Mouse (Mus musculus): ENCODE results near the gene Cd79a. TPM values are rescaled to one million over a fixed set of nuclear protein-coding genes. Genes with fewer than 3 reads are reported as not detected.

The Cd79a gene
- total RNA-seq, 1 experiment: 1.3 TPM

- in situ Hi-C loops (cut with MboI; ENCODE audit: low sequenced_read_pairs in 2 of 2, unreplicated experiment in 2 of 2): no loop called here
- H3K36me3 ChIP-seq (ENCODE audit: control insufficient read depth, insufficient read depth, low read length, poor library complexity, severe bottlenecking): no peaks in the 10 kb centered on the region
- no peaks in the 10 kb centered on the region for H3K9me3 ChIP-seq (ENCODE audit: control insufficient read depth, insufficient read depth, low read depth, low read length)
- no peak for DNase-seq (ENCODE audit: low read depth, low spot score)
- H3K4me3 ChIP-seq (ENCODE audit: insufficient read depth in 1 of 2, low read depth in 1 of 2, low read length in 2 of 2, poor library complexity in 1 of 2, severe bottlenecking in 1 of 2): no peak overlapping the region
- no peak overlapping the region for H3K27ac ChIP-seq (ENCODE audit: insufficient read depth, low read depth, low read length, poor library complexity, severe bottlenecking)
- H3K4me1 ChIP-seq (ENCODE audit: control insufficient read depth in 2 of 2, insufficient read depth in 2 of 2, low read length in 2 of 2, poor library complexity in 1 of 2): peaks cover 0 to 12% of the 10 kb centered on the region in 2 experiments; a peak in 2 of 4 replicates
- no peak overlapping the region for H3K9ac ChIP-seq (ENCODE audit: insufficient read depth, low read depth, low read length, poor library complexity, severe bottlenecking)
- TF ChIP-seq MAFK (IDR thresholded peaks at IDR 0.05; ENCODE audit: insufficient read depth, low read depth, low read length) (no peak), ZNF384 (IDR thresholded peaks at IDR 0.05; ENCODE audit: low read depth, low read length) (no peak), CHD2 (IDR thresholded peaks at IDR 0.05; ENCODE audit: low read depth, low read length) (no peak), HCFC1 (IDR thresholded peaks at IDR 0.05; ENCODE audit: borderline replicate concordance, insufficient read depth, low read length) (no peak), ZC3H11A (IDR thresholded peaks at IDR 0.05; ENCODE audit: borderline replicate concordance, low read depth, low read length) (no peak)
Measured at GRCm38 (mm10) chr7:24859234-24859633, 37.9 kb upstream of the Cd79a start.

GRCm38 (mm10) chr7:24861913-24862312, 35.3 kb upstream of the Cd79a start, which contains the start of gene Gm9844:
Gene Gm9844, plus strand, starts transcription at chr7:24862213.
- Histone ChIP-seq H3K4me1 (ENCODE audit: control insufficient read depth in 2 of 2, insufficient read depth in 2 of 2, low read length in 2 of 2, poor library complexity in 1 of 2) (peaks cover 0 to 5% of the 10 kb centered on the region in 2 experiments; a peak in 2 of 4 replicates), H3K27ac (ENCODE audit: insufficient read depth, low read depth, low read length, poor library complexity, severe bottlenecking) (no peak within 1 kb of the TSS), H3K9me3 (ENCODE audit: control insufficient read depth, insufficient read depth, low read depth, low read length) (no peaks in the 10 kb centered on the region), H3K36me3 (ENCODE audit: control insufficient read depth, insufficient read depth, low read length, poor library complexity, severe bottlenecking) (no peaks in the 10 kb centered on the region), H3K9ac (ENCODE audit: insufficient read depth, low read depth, low read length, poor library complexity, severe bottlenecking) (no peak within 1 kb of the TSS), H3K4me3 (ENCODE audit: insufficient read depth in 1 of 2, low read depth in 1 of 2, low read length in 2 of 2, poor library complexity in 1 of 2, severe bottlenecking in 1 of 2) (no peak within 1 kb of the TSS)
- no peak for TF ChIP-seq CHD2 (IDR thresholded peaks at IDR 0.05; ENCODE audit: low read depth, low read length)
- TF ChIP-seq HCFC1 (IDR thresholded peaks at IDR 0.05; ENCODE audit: borderline replicate concordance, insufficient read depth, low read length): no peak
- TF ChIP-seq MAFK (IDR thresholded peaks at IDR 0.05; ENCODE audit: insufficient read depth, low read depth, low read length): no peak
- no peak for DNase-seq (ENCODE audit: low read depth, low spot score)
- in situ Hi-C loops (cut with MboI; ENCODE audit: low sequenced_read_pairs in 2 of 2, unreplicated experiment in 2 of 2): no loop called here

GRCm38 (mm10) chr7:24862853-24863252, 34.3 kb upstream of the Cd79a start:
- H3K36me3 ChIP-seq (ENCODE audit: control insufficient read depth, insufficient read depth, low read length, poor library complexity, severe bottlenecking): no peaks in the 10 kb centered on the region
- no peak overlapping the region for H3K27ac ChIP-seq (ENCODE audit: insufficient read depth, low read depth, low read length, poor library complexity, severe bottlenecking)
- in situ Hi-C loops (cut with MboI; ENCODE audit: low sequenced_read_pairs in 2 of 2, unreplicated experiment in 2 of 2): no loop called here
- H3K4me3 ChIP-seq (ENCODE audit: insufficient read depth in 1 of 2, low read depth in 1 of 2, low read length in 2 of 2, poor library complexity in 1 of 2, severe bottlenecking in 1 of 2): no peak overlapping the region
- H3K9ac ChIP-seq (ENCODE audit: insufficient read depth, low read depth, low read length, poor library complexity, severe bottlenecking): no peak overlapping the region
- no peaks in the 10 kb centered on the region for H3K4me1 ChIP-seq (ENCODE audit: control insufficient read depth in 2 of 2, insufficient read depth in 2 of 2, low read length in 2 of 2, poor library complexity in 1 of 2)
- no peak for DNase-seq (ENCODE audit: low read depth, low spot score)
- no peaks in the 10 kb centered on the region for H3K9me3 ChIP-seq (ENCODE audit: control insufficient read depth, insufficient read depth, low read depth, low read length)
- no peak for TF ChIP-seq CHD2 (IDR thresholded peaks at IDR 0.05; ENCODE audit: low read depth, low read length)
- TF ChIP-seq MAFK (IDR thresholded peaks at IDR 0.05; ENCODE audit: insufficient read depth, low read depth, low read length): no peak
- TF ChIP-seq HCFC1 (IDR thresholded peaks at IDR 0.05; ENCODE audit: borderline replicate concordance, insufficient read depth, low read length): no peak
- TF ChIP-seq ZNF384 (IDR thresholded peaks at IDR 0.05; ENCODE audit: low read depth, low read length): no peak
- TF ChIP-seq ZC3H11A (IDR thresholded peaks at IDR 0.05; ENCODE audit: borderline replicate concordance, low read depth, low read length): no peak

- TF ChIP-seq ZC3H11A (IDR thresholded peaks at IDR 0.05; ENCODE audit: borderline replicate concordance, low read depth, low read length) (no peak), MAFK (IDR thresholded peaks at IDR 0.05; ENCODE audit: insufficient read depth, low read depth, low read length) (no peak), HCFC1 (IDR thresholded peaks at IDR 0.05; ENCODE audit: borderline replicate concordance, insufficient read depth, low read length) (no peak), ZNF384 (IDR thresholded peaks at IDR 0.05; ENCODE audit: low read depth, low read length) (no peak), CHD2 (IDR thresholded peaks at IDR 0.05; ENCODE audit: low read depth, low read length) (no peak)
- Histone ChIP-seq H3K27ac (ENCODE audit: insufficient read depth, low read depth, low read length, poor library complexity, severe bottlenecking) (no peak overlapping the region), H3K4me1 (ENCODE audit: control insufficient read depth in 2 of 2, insufficient read depth in 2 of 2, low read length in 2 of 2, poor library complexity in 1 of 2) (no peaks in the 10 kb centered on the region), H3K9me3 (ENCODE audit: control insufficient read depth, insufficient read depth, low read depth, low read length) (no peaks in the 10 kb centered on the region), H3K4me3 (ENCODE audit: insufficient read depth in 1 of 2, low read depth in 1 of 2, low read length in 2 of 2, poor library complexity in 1 of 2, severe bottlenecking in 1 of 2) (no peak overlapping the region), H3K36me3 (ENCODE audit: control insufficient read depth, insufficient read depth, low read length, poor library complexity, severe bottlenecking) (no peaks in the 10 kb centered on the region), H3K9ac (ENCODE audit: insufficient read depth, low read depth, low read length, poor library complexity, severe bottlenecking) (no peak overlapping the region)
- no peak for DNase-seq (ENCODE audit: low read depth, low spot score)
- in situ Hi-C loops (cut with MboI; ENCODE audit: low sequenced_read_pairs in 2 of 2, unreplicated experiment in 2 of 2): no loop called here
Measured at GRCm38 (mm10) chr7:24864156-24864555, 33.0 kb upstream of the Cd79a start.

GRCm38 (mm10) chr7:24869080-24869479, 28.1 kb upstream of the Cd79a start:
- Histone ChIP-seq H3K36me3 (ENCODE audit: control insufficient read depth, insufficient read depth, low read length, poor library complexity, severe bottlenecking) (no peaks in the 10 kb centered on the region), H3K9me3 (ENCODE audit: control insufficient read depth, insufficient read depth, low read depth, low read length) (no peaks in the 10 kb centered on the region), H3K4me3 (ENCODE audit: insufficient read depth in 1 of 2, low read depth in 1 of 2, low read length in 2 of 2, poor library complexity in 1 of 2, severe bottlenecking in 1 of 2) (no peak overlapping the region), H3K9ac (ENCODE audit: insufficient read depth, low read depth, low read length, poor library complexity, severe bottlenecking) (no peak overlapping the region), H3K27ac (ENCODE audit: insufficient read depth, low read depth, low read length, poor library complexity, severe bottlenecking) (no peak overlapping the region), H3K4me1 (ENCODE audit: control insufficient read depth in 2 of 2, insufficient read depth in 2 of 2, low read length in 2 of 2, poor library complexity in 1 of 2) (peaks cover 0 to 3% of the 10 kb centered on the region in 2 experiments; a peak in 1 of 4 replicates)
- TF ChIP-seq HCFC1 (IDR thresholded peaks at IDR 0.05; ENCODE audit: borderline replicate concordance, insufficient read depth, low read length) (no peak), CHD2 (IDR thresholded peaks at IDR 0.05; ENCODE audit: low read depth, low read length) (no peak), ZNF384 (IDR thresholded peaks at IDR 0.05; ENCODE audit: low read depth, low read length) (no peak), ZC3H11A (IDR thresholded peaks at IDR 0.05; ENCODE audit: borderline replicate concordance, low read depth, low read length) (no peak), MAFK (IDR thresholded peaks at IDR 0.05; ENCODE audit: insufficient read depth, low read depth, low read length) (no peak)
- in situ Hi-C loops (cut with MboI; ENCODE audit: low sequenced_read_pairs in 2 of 2, unreplicated experiment in 2 of 2): no loop called here
- DNase-seq (ENCODE audit: low read depth, low spot score): no peak

Data from ES-E14 (cell line).